Mouse (Mus musculus): Measurements from ENCODE around the gene Ppme1. TPM values are rescaled to one million over a fixed set of nuclear protein-coding genes. Genes with fewer than 3 reads are reported as not detected.

Ppme1 gene
- total and polyA plus RNA-seq, 3 experiments, result 29.5 to 74.0 TPM; not detected in 1

DNA sequence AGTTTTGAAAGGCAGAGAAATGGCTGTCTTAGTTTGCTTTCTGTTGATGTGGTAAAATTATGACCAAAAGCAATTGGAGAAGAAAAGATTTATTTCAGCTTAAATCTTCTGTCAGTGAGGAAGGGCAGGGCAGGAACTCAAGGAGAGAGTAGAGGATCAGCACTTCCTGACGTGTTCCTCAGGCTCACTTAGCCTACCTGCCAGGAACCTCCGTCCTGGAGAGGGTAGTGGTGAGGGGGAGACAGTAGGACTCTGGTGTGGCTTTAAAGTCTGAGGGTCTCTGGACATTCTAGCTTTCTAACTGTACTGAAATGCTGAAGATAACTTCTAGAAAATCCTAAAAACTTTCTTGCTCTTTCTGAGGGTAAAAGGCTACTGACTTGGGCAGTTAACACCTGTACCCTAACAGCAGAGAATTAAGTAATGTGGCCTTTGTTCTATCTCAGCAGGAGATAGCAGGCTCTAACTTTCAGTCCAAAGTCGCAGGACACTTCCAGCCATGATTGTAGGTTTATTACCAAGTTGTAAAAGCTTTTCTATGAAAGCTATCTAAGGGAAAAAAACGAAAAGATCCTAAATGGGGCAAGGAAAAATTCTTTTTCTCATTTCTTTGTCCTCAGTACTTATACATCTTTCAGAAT is 28.9 kb upstream of the Ppme1 start:
- no peak overlapping the region for H3K27ac ChIP-seq (ENCODE audit: control insufficient read depth, low read depth, low read length)
- DNase-seq (ENCODE audit: low read depth, low spot score), result no peak
- no peaks in the 10 kb centered on the region for H3K79me2 ChIP-seq (ENCODE audit: control insufficient read depth, insufficient read depth, low read length, poor library complexity)
- peaks cover 0 to 4% of the 10 kb centered on the region in 2 experiments; a peak in 2 of 4 replicates for H3K36me3 ChIP-seq (ENCODE audit: control insufficient read depth in 1 of 2, insufficient read depth in 2 of 2, low read length in 2 of 2)
- no peak overlapping the region for H3K9ac ChIP-seq (ENCODE audit: control insufficient read depth, low read depth, low read length, poor library complexity, severe bottlenecking)
- no peaks in the 10 kb centered on the region for H3K4me1 ChIP-seq (ENCODE audit: control insufficient read depth in 1 of 2, insufficient read depth in 2 of 2, low read length in 2 of 2)
- H3K4me3 ChIP-seq (ENCODE audit: control insufficient read depth in 1 of 2, insufficient read depth in 1 of 2, low read depth in 2 of 2, low read length in 2 of 2), result no peak overlapping the region
- TF ChIP-seq TCF12 (IDR thresholded peaks at IDR 0.05; ENCODE audit: low read depth, low read length), result no peak
- TF ChIP-seq POLR2AphosphoS2 (IDR thresholded peaks at IDR 0.05; ENCODE audit: low read length), result no peak
- no peaks in the 10 kb centered on the region for H3K27me3 ChIP-seq (ENCODE audit: control insufficient read depth in 1 of 2, insufficient read depth in 2 of 2, low read length in 2 of 2)
- no peaks in the 10 kb centered on the region for H3K9me3 ChIP-seq (replicated peaks; ENCODE audit: insufficient read depth, low read length)

DNA sequence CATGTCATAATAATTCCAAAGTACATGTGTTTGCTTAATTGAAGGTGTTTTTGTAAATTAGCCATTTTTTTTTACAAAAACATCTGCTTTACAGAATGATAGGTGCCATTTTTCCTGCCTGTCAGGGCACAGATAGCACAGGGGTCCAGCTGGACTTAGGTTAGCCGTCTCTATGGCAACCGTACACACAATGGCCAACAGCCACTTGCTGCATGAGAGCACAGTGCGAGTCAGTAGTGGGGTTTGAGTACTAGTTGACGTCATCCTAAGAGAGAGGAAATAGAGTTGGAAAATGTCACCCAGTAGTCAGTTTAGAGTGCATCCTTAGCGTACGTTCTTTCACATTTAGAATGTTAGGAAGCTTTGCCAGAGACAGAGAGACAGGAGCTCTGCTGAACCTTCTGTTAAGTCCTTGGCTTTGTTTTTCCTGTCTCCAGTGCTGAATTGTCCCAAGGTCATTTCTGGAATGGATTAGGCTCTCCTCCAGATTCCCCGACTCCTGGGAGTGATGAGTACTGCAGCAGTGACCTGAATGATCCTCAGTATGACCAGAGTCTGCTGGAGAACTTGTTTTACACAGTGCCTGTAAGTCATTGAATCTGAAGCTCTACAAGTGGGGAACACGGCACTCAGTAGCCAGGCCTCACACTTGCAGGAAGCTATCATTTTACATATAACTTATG is 27.3 kb upstream of the Ppme1 start:
- DNase-seq (ENCODE audit: low read depth, low spot score), result no peak
- peaks cover 0 to 7% of the 10 kb centered on the region in 2 experiments; a peak in 2 of 4 replicates for H3K36me3 ChIP-seq (ENCODE audit: control insufficient read depth in 1 of 2, insufficient read depth in 2 of 2, low read length in 2 of 2)
- no peak overlapping the region for H3K9ac ChIP-seq (ENCODE audit: control insufficient read depth, low read depth, low read length, poor library complexity, severe bottlenecking)
- no peaks in the 10 kb centered on the region for H3K9me3 ChIP-seq (replicated peaks; ENCODE audit: insufficient read depth, low read length)
- H3K79me2 ChIP-seq (ENCODE audit: control insufficient read depth, insufficient read depth, low read length, poor library complexity), result no peaks in the 10 kb centered on the region
- no peaks in the 10 kb centered on the region; a peak in 1 of 4 replicates for H3K27me3 ChIP-seq (ENCODE audit: control insufficient read depth in 1 of 2, insufficient read depth in 2 of 2, low read length in 2 of 2)
- H3K27ac ChIP-seq (ENCODE audit: control insufficient read depth, low read depth, low read length), result no peak overlapping the region
- no peaks in the 10 kb centered on the region for H3K4me1 ChIP-seq (ENCODE audit: control insufficient read depth in 1 of 2, insufficient read depth in 2 of 2, low read length in 2 of 2)
- no peak overlapping the region for H3K4me3 ChIP-seq (ENCODE audit: control insufficient read depth in 1 of 2, insufficient read depth in 1 of 2, low read depth in 2 of 2, low read length in 2 of 2)
- TF ChIP-seq CHD2 (IDR thresholded peaks at IDR 0.05; ENCODE audit: low read length) (no peak), EP300 (IDR thresholded peaks at IDR 0.05; ENCODE audit: low read depth in 1 of 2, low read length in 2 of 2) (no peak), USF1 (IDR thresholded peaks at IDR 0.05; ENCODE audit: low read depth, low read length) (no peak), POLR2AphosphoS2 (IDR thresholded peaks at IDR 0.05; ENCODE audit: low read length) (no peak), MYB (IDR thresholded peaks at IDR 0.05; ENCODE audit: low read depth, low read length) (no peak), UBTF (IDR thresholded peaks at IDR 0.05; ENCODE audit: borderline replicate concordance, insufficient read depth, low read depth, low read length) (no peak)

- no peaks in the 10 kb centered on the region for H3K9me3 ChIP-seq (replicated peaks; ENCODE audit: insufficient read depth, low read length)
- TF ChIP-seq CTCF (IDR thresholded peaks at IDR 0.05 in 2 of 3, conservative IDR thresholded peaks at IDR 0.05 in 1 of 3; ENCODE audit: control insufficient read depth in 1 of 3, insufficient read depth in 1 of 3, low read depth in 2 of 3, low read length in 3 of 3, poor library complexity in 1 of 3, severe bottlenecking in 1 of 3) (peak in 1 of 3 experiments; percentile 10; a peak in 1 of 6 replicates), NRF1 (IDR thresholded peaks at IDR 0.05; ENCODE audit: insufficient read depth, low read depth, low read length, poor library complexity, severe bottlenecking) (no peak), SIN3A (IDR thresholded peaks at IDR 0.05; ENCODE audit: low read length) (no peak), RAD21 (IDR thresholded peaks at IDR 0.05; ENCODE audit: low read depth, low read length) (no peak), USF2 (IDR thresholded peaks at IDR 0.05; ENCODE audit: borderline replicate concordance in 1 of 2, insufficient read depth in 1 of 2, low read depth in 1 of 2, low read length in 2 of 2) (no peak)
- H3K79me2 ChIP-seq (ENCODE audit: control insufficient read depth, insufficient read depth, low read length, poor library complexity), result no peaks in the 10 kb centered on the region
- H3K27me3 ChIP-seq (ENCODE audit: control insufficient read depth in 1 of 2, insufficient read depth in 2 of 2, low read length in 2 of 2), result no peaks in the 10 kb centered on the region; a peak in 1 of 4 replicates
- no peak for DNase-seq (ENCODE audit: low read depth, low spot score)
- peaks cover 0 to 5% of the 10 kb centered on the region in 2 experiments; a peak in 2 of 4 replicates for H3K36me3 ChIP-seq (ENCODE audit: control insufficient read depth in 1 of 2, insufficient read depth in 2 of 2, low read length in 2 of 2)
- no peak overlapping the region for H3K9ac ChIP-seq (ENCODE audit: control insufficient read depth, low read depth, low read length, poor library complexity, severe bottlenecking)
- H3K27ac ChIP-seq (ENCODE audit: control insufficient read depth, low read depth, low read length), result no peak overlapping the region
- no peaks in the 10 kb centered on the region for H3K4me1 ChIP-seq (ENCODE audit: control insufficient read depth in 1 of 2, insufficient read depth in 2 of 2, low read length in 2 of 2)
- H3K4me3 ChIP-seq (ENCODE audit: control insufficient read depth in 1 of 2, insufficient read depth in 1 of 2, low read depth in 2 of 2, low read length in 2 of 2), result no peak overlapping the region
These were observed 20.2 kb upstream of the Ppme1 start for GRCm38 (mm10) chr7:100392265-100392664.

Data from MEL (cell line).